In the genomic region with DNA sequence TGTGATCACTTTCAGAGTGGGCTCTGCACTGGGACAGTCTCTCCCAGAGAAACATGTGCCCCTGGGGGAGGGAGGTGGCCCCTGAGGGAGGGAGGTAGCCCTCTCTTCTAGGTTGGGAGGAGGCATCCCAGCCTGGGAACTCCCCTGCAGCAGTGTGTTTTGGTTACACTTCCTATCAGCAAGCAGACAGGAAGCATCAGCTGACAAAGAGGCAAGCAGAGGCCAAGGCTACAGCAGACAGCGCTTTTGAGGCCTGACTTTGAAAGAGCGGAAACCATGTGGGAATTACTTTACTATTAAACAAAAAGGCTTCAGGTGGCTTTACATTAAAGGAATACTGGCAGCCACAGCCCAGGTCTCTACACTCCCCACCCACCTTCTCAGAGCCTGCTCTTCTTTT, we compare ENCODE assay signal across 8 mouse cellular contexts.
A peak's percentile ranks its signal among the peaks of the same experiment; 100 is the strongest.
DNase-seq lines count a peak whose midpoint lies in the region; ATAC-seq and TF ChIP-seq lines count a peak whose summit lies in the region.

No protein-coding gene starts in this region.

- no peak for ATAC-seq in hindbrain, embryonic 12.5 days (ENCODE audit: low FRiP score)
- no peak for ATAC-seq in midbrain, embryonic 11.5 days (ENCODE audit: low FRiP score)

- H3K9me3 ChIP-seq in hindbrain, embryonic 12.5 days (replicated peaks), result no peaks in the 10 kb centered on the region
- no peaks in the 10 kb centered on the region for H3K9me3 ChIP-seq in midbrain, embryonic 11.5 days (ENCODE audit: control insufficient read depth, low read length)

- H3K4me2 ChIP-seq in hindbrain, embryonic 12.5 days (replicated peaks), result no peak overlapping the region
- H3K4me2 ChIP-seq in midbrain, embryonic 11.5 days, result no peak overlapping the region

- H3K36me3 ChIP-seq in liver, adult 2 months (ENCODE audit: control insufficient read depth, insufficient read depth, low read length), result no peaks in the 10 kb centered on the region
- H3K36me3 ChIP-seq in hindbrain, embryonic 12.5 days, result no peaks in the 10 kb centered on the region
- H3K36me3 ChIP-seq in midbrain, embryonic 11.5 days (ENCODE audit: control insufficient read depth, insufficient read depth, low read length), result no peaks in the 10 kb centered on the region

- H3K27me3 ChIP-seq in liver, adult 2 months (ENCODE audit: control insufficient read depth, insufficient read depth, low read length), result no peaks in the 10 kb centered on the region
- H3K27me3 ChIP-seq in hindbrain, embryonic 12.5 days, result no peaks in the 10 kb centered on the region
- no peaks in the 10 kb centered on the region for H3K27me3 ChIP-seq in midbrain, embryonic 11.5 days (ENCODE audit: control insufficient read depth, insufficient read depth, low read length)

- TF ChIP-seq POLR2A in brain, embryonic 14.5 days (IDR thresholded peaks at IDR 0.05; ENCODE audit: borderline replicate concordance, extremely low read depth, insufficient read depth, insufficient read length, poor library complexity, severe bottlenecking), result no peak
- TF ChIP-seq POLR2A in liver, adult 2 months (IDR thresholded peaks at IDR 0.05; ENCODE audit: extremely low read depth, insufficient read depth, low read length), result no peak

- no peaks in the 10 kb centered on the region for H3K79me2 ChIP-seq in liver, adult 2 months (ENCODE audit: control insufficient read depth, insufficient read depth, low read length)

- WGBS in liver, adult 2 months, result 65% methylated on average over 2 of the region's 2 CpGs
- WGBS in hindbrain, embryonic 12.5 days, result 59% methylated on average over 2 of the region's 2 CpGs
- 68% methylated on average over 2 of the region's 2 CpGs for whole genome bisulfite sequencing in midbrain, embryonic 11.5 days

- peak; percentile 50 to 55 for DNase-seq in CD8-positive naive resting alpha-beta T cell, adult 2 months (ENCODE audit: low read depth in 2 of 2, low spot score in 2 of 2)
- DNase-seq in brain, embryonic 14.5 days (ENCODE audit: low read depth), result peak; percentile 35
- DNase-seq in heart, postnatal 10 days, result peak; percentile 62 to 70
- peak; percentile 17 for DNase-seq in liver, adult 2 months (ENCODE audit: extremely low read depth, low read depth, low spot score)
- DNase-seq in spleen, adult 18-20 months, result peak; percentile 41 to 45
- DNase-seq in midbrain, embryonic 11.5 days (ENCODE audit: low spot score, missing footprints), result no peak
- no peak for DNase-seq in left cerebral cortex, postnatal 36 days (ENCODE audit: low spot score in 2 of 2)

- intact Hi-C loops in heart, postnatal 10 days (cut with DNase I), result loop anchor here (5.0 kb wide), 1 partner anchor 215 kb away; no protein-coding TSS in a partner anchor
- intact Hi-C loops in left cerebral cortex, postnatal 36 days (cut with DNase I), result no loop called here

- H3K4me1 ChIP-seq in liver, adult 2 months (ENCODE audit: control insufficient read depth, insufficient read depth, low read length), result peaks cover 2% of the 10 kb centered on the region; the same call in 1 of the 2 replicates
- H3K4me1 ChIP-seq in hindbrain, embryonic 12.5 days, result 0 out of 2 replicates have a peak, but pooled peaks cover 4% of the 10 kb centered on the region
- no peaks in the 10 kb centered on the region for H3K4me1 ChIP-seq in midbrain, embryonic 11.5 days (ENCODE audit: control insufficient read depth, insufficient read depth, low read length)

- H3K4me3 ChIP-seq in liver, adult 2 months (ENCODE audit: insufficient read depth, low read depth, low read length), result no peak overlapping the region
- no peak overlapping the region for H3K4me3 ChIP-seq in hindbrain, embryonic 12.5 days
- no peak overlapping the region for H3K4me3 ChIP-seq in midbrain, embryonic 11.5 days (ENCODE audit: low read depth, low read length)

- TF ChIP-seq CTCF in brain, embryonic 14.5 days (IDR thresholded peaks at IDR 0.05; ENCODE audit: borderline replicate concordance, extremely low read depth, insufficient read depth, insufficient read length), result no peak
- TF ChIP-seq CTCF in liver, adult 2 months (IDR thresholded peaks at IDR 0.05; ENCODE audit: low read depth, low read length), result no peak

- no peak overlapping the region for H3K27ac ChIP-seq in liver, adult 2 months (replicated peaks; ENCODE audit: insufficient read depth, low read depth, low read length)
- H3K27ac ChIP-seq in hindbrain, embryonic 12.5 days, result no peak overlapping the region
- H3K27ac ChIP-seq in midbrain, embryonic 11.5 days (ENCODE audit: low read depth, low read length), result no peak overlapping the region

- no peak overlapping the region for H3K9ac ChIP-seq in liver, adult 2 months (ENCODE audit: low read depth, low read length)
- no peak overlapping the region for H3K9ac ChIP-seq in hindbrain, embryonic 12.5 days
- H3K9ac ChIP-seq in midbrain, embryonic 11.5 days (ENCODE audit: low read length), result no peak overlapping the region

Comparison
In these comparisons a context has a peak if more than half of its experiments do, and no peak if none do; other contexts are left out.
1. DNase-seq: peak in CD8-positive naive resting alpha-beta T cell, adult 2 months (2 of 2), brain, embryonic 14.5 days (single experiment), heart, postnatal 10 days (2 of 2), liver, adult 2 months (single experiment) and spleen, adult 18-20 months (2 of 2); none in midbrain, embryonic 11.5 days (single experiment) and left cerebral cortex, postnatal 36 days (0 of 2).